Mouse (Mus musculus): ENCODE results near the gene Tmem136.
A peak's percentile ranks its signal among the peaks of the same experiment; 100 is the strongest.

- TF ChIP-seq CTCF (IDR thresholded peaks at IDR 0.05) (no peak), POLR2A (IDR thresholded peaks at IDR 0.05; ENCODE audit: insufficient read depth, low read depth, low read length) (0 out of 2 replicates have a peak, but pooled peaks have one; percentile 5)
These were observed 11.3 kb downstream of the Tmem136 start for GRCm38 (mm10) chr9:43104873-43105663.

Data from heart, adult 2 months (tissue).